Mouse (Mus musculus) limb, embryonic 13.5 days (tissue): ENCODE measurements around the gene Fcgr4. TPM values are rescaled to one million over a fixed set of nuclear protein-coding genes. Genes with fewer than 3 reads are reported as not detected.
"Not testable (repeated sequence)": the region's sequence is repeated elsewhere in the genome, so short reads cannot be mapped to it uniquely, and the experiment has no call there.

Source experiments
- ATAC-seq: fragments of 200-750 bp; cut with Nextera tagmentation; 2 replicates; pipeline ENCODE4 v1.8.0; 2017; ENCODE audit warnings: low read depth, moderate number of reproducible peaks, moderate TSS enrichment; ENCODE audit not compliant: low FRiP score
- H3K27ac ChIP-seq: fragments of 300-500 bp; sonication (generic); 2 replicates; pipeline ENCODE4 v1.5.1; 2015; ENCODE audit warnings: inconsistent platforms, mild to moderate bottlenecking, moderate library complexity
- H3K27me3 ChIP-seq: fragments of 300-500 bp; sonication (generic); 2 replicates; pipeline ENCODE4 v1.6.1; 2015; ENCODE audit warnings: mild to moderate bottlenecking, inconsistent platforms
- H3K36me3 ChIP-seq: fragments of 300-500 bp; sonication (generic); 2 replicates; pipeline ENCODE4 v1.6.1; 2015; ENCODE audit warnings: inconsistent platforms, mild to moderate bottlenecking, moderate library complexity
- H3K4me1 ChIP-seq: fragments of 300-500 bp; sonication (generic); 2 replicates; pipeline ENCODE4 v1.6.1; 2015; ENCODE audit warnings: inconsistent platforms
- H3K4me2 ChIP-seq: fragments of 300-500 bp; sonication (generic); replicated peaks from 2 replicates; pipeline ENCODE4 v1.6.1; 2015; ENCODE audit warnings: inconsistent platforms, mild to moderate bottlenecking, moderate library complexity
- H3K4me3 ChIP-seq: fragments of 300-500 bp; sonication (generic); 2 replicates; pipeline ENCODE4 v1.5.1; 2015; ENCODE audit warnings: moderate library complexity, mild to moderate bottlenecking, inconsistent platforms
- H3K9ac ChIP-seq: fragments of 300-500 bp; sonication (generic); 2 replicates; pipeline ENCODE4 v1.6.1; 2015; ENCODE audit warnings: mild to moderate bottlenecking, inconsistent platforms
- H3K9me3 ChIP-seq: fragments of 300-500 bp; sonication (generic); 2 replicates; pipeline ENCODE4 v1.6.1; 2016; ENCODE audit warnings: inconsistent platforms
- WGBS: fragments of 180-500 bp; shearing (Covaris S2); methylation state at CpG from one replicate; pipeline ENCODE4 v1.1.7; 2015; 5-methylcytosine and 5-hydroxymethylcytosine counted together
- polyA plus RNA-seq: library from polyadenylated mRNA; unstranded; fragments of >200 nt; fragmentation: Nextera tagmentation; extraction: Ambion mirVana; gene quantifications from 2 replicates; pipeline ENCODE4 v1.2.1, GENCODE M21; 2015

The Fcgr4 gene
- 0.34 and 0.64 TPM in 2 replicates for polyA plus RNA-seq

DNA sequence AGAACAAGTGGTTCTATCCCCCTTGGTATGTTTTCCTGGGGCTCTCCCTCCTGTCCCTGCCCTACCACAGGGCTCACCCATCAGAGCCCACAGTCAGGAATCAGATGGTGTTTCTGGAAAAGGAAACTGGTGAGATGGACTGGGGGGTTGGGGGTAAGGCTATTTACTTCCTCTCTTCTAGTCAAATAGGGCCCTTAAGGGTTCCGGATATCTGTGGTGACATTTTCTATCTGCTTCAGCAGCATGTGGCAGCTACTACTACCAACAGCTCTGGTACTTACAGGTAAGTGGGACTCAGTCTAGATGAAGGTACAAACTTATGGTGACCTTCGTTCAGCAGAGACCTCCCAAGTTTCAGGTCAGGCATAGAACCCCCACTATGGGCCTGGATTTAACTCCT is at the start of gene Fcgr4:
Gene Fcgr4 (plus strand): TSS at position 184 of the 400 bp plus-strand sequence.
- H3K4me2 ChIP-seq = no peak within 1 kb of the TSS
- no peak within 1 kb of the TSS for H3K9ac ChIP-seq
- ATAC-seq = no peak
- peaks cover 3% of the 10 kb centered on the region; the same call in 1 of the 2 replicates for H3K9me3 ChIP-seq
- H3K27ac ChIP-seq = no peak within 1 kb of the TSS
- 90% methylated on average over 2 of the region's 2 CpGs for WGBS
- H3K27me3 ChIP-seq = no peaks in the 10 kb centered on the region
- no peaks in the 10 kb centered on the region for H3K4me1 ChIP-seq
- H3K4me3 ChIP-seq = no peak within 1 kb of the TSS
- H3K36me3 ChIP-seq = no peaks in the 10 kb centered on the region

DNA sequence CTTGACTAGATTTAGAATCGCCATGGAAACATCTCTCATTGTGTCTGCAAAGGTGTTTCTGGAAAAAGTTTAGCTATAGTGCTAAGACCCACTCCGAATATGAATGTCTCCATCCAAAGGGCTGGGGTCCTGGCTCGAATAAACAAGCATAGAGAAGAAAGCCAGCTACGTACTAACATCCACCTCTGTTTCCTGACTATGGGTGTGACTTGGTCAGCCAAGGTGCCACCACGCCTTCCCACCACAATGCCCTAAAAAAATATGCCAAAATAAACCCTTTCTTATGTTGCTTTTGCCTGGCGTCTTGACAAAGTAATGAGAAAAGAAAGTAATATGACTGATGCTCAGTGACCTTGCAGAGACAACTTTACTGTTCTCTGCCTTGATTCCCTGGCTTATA is 46.2 kb upstream of the Fcgr4 start:
- no peaks in the 10 kb centered on the region for H3K9me3 ChIP-seq
- no peak overlapping the region for H3K4me3 ChIP-seq
- no peaks in the 10 kb centered on the region for H3K4me1 ChIP-seq
- H3K27me3 ChIP-seq = no peaks in the 10 kb centered on the region
- no peak overlapping the region for H3K27ac ChIP-seq
- no peak overlapping the region for H3K9ac ChIP-seq
- no peaks in the 10 kb centered on the region for H3K36me3 ChIP-seq
- H3K4me2 ChIP-seq = no peak overlapping the region
- ATAC-seq = no peak
- 82% methylated on average over 6 of the region's 6 CpGs for WGBS

DNA sequence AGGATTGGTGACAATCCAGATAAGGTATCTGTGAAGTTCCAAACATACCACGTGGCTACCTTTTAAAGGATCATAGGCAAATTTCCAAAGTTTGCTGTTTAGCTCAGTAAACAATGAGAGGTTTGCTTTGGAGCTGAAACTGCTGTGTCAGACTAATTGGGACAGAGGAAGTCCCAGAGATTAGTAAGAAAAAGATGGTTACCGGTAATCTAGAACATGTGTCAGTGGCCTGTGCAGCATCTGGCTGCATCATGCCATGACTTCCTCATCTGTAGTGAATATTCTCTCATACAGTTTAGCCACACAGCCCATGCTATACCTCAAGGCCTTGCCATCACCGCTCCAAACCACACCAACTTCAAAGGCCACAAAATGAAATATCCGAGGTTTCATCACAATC is 45.8 kb upstream of the Fcgr4 start:
- 74% methylated on average over 4 of the region's 4 CpGs for WGBS
- Histone ChIP-seq H3K9me3 (no peaks in the 10 kb centered on the region), H3K4me3 (no peak overlapping the region), H3K9ac (no peak overlapping the region), H3K4me1 (no peaks in the 10 kb centered on the region), H3K27ac (no peak overlapping the region), H3K4me2 (no peak overlapping the region), H3K27me3 (no peaks in the 10 kb centered on the region), H3K36me3 (no peaks in the 10 kb centered on the region)
- ATAC-seq = no peak

GRCm38 (mm10) chr1:170974171-170974570 is 44.5 kb upstream of the Fcgr4 start:
- H3K9me3 ChIP-seq = no peaks in the 10 kb centered on the region
- H3K4me2 ChIP-seq = no peak overlapping the region
- no peak overlapping the region for H3K4me3 ChIP-seq
- no peak overlapping the region for H3K9ac ChIP-seq
- ATAC-seq = no peak
- 85% methylated on average over 8 of the region's 8 CpGs for WGBS
- no peaks in the 10 kb centered on the region for H3K27me3 ChIP-seq
- no peaks in the 10 kb centered on the region for H3K4me1 ChIP-seq
- H3K27ac ChIP-seq = no peak overlapping the region
- H3K36me3 ChIP-seq = no peaks in the 10 kb centered on the region

DNA sequence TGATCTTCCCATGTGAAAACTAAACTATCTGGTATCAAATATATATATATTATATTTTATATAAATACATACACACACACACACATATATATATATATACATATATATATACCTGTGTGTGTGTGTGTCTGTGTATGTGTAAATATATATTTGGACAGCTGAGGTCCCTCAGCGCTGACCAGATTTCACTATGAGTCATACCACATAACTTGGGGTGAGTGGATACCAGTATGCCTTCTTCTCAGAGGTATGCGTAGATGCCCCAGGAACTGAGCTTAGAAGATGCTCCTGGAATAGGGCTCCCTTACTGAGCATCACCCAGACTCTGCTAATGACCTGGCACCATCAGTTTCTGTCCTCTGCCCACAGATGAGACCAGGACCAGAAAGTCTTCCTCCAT is 44.0 kb upstream of the Fcgr4 start:
- Histone ChIP-seq H3K36me3 (no peaks in the 10 kb centered on the region), H3K9me3 (no peaks in the 10 kb centered on the region), H3K4me1 (no peaks in the 10 kb centered on the region), H3K27ac (no peak overlapping the region), H3K4me3 (no peak overlapping the region), H3K9ac (no peak overlapping the region), H3K27me3 (no peaks in the 10 kb centered on the region), H3K4me2 (no peak overlapping the region)
- ATAC-seq = no peak
- WGBS = 98% methylated on average over 2 of the region's 2 CpGs

- not testable (repeated sequence) for H3K4me1 ChIP-seq, H3K9me3 ChIP-seq, H3K9ac ChIP-seq, H3K27me3 ChIP-seq, H3K27ac ChIP-seq, H3K4me3 ChIP-seq, ATAC-seq, H3K4me2 ChIP-seq, H3K36me3 ChIP-seq
- WGBS = 74% methylated on average over 2 of the region's 2 CpGs
Observed at GRCm38 (mm10) chr1:170975350-170975749, 43.4 kb upstream of the Fcgr4 start.

DNA sequence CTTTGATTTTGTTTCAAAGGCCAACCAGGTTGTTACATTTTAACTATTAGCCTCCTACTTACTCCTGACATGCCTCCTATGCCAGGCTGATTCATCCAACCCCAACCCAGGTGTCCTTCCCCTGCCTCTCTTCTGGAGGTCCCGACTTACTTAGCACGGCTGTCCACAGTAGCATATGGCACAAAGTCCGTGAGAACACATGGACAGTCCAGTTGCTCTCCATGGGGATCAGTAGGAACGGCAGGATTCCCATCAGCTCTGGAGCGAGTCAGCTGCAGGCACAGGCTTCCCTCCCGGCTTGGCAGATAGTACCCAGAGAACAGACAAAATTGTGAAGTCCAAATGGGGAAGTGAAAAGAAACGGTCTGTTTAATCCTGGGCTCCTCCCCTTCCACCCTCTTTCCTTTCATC is 43.0 kb upstream of the Fcgr4 start:
- Histone ChIP-seq H3K4me3 (no peak overlapping the region), H3K4me1 (no peaks in the 10 kb centered on the region), H3K4me2 (no peak overlapping the region), H3K9ac (no peak overlapping the region), H3K27me3 (no peaks in the 10 kb centered on the region), H3K27ac (no peak overlapping the region), H3K36me3 (no peaks in the 10 kb centered on the region), H3K9me3 (no peaks in the 10 kb centered on the region)
- 69% methylated on average over 7 of the region's 7 CpGs for WGBS
- ATAC-seq = no peak

- Histone ChIP-seq H3K27ac (no peak within 1 kb of the TSS), H3K4me1 (no peaks in the 10 kb centered on the region), H3K9ac (no peak within 1 kb of the TSS), H3K36me3 (no peaks in the 10 kb centered on the region), H3K27me3 (no peaks in the 10 kb centered on the region), H3K4me3 (no peak within 1 kb of the TSS), H3K9me3 (no peaks in the 10 kb centered on the region), H3K4me2 (no peak within 1 kb of the TSS)
- WGBS = 84% methylated on average over 5 of the region's 5 CpGs
- ATAC-seq = no peak
Observed at GRCm38 (mm10) chr1:170976447-170976846, 42.3 kb upstream of the Fcgr4 start, which contains the start of gene Fcgr2b. Gene Fcgr2b, minus strand, starts transcription at chr1:170976547.

DNA sequence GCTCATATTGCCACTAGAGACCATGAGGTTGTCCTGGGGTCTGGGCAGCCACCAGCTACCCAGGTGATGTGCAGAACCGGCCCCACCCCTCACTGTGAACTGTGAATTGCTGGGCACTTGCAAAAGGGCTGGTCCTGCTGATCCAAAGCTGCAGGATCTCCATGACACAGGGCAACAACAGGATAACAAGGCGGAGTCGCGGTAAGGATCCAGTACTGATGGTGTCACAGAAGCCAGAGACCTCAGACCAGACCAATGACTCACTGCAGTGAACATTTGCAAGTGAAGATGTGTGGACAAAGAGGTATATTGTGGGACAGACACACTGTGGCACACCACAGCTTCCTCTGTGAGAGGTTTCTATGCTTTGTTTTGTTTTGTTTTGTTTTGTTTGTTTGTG is 40.1 kb upstream of the Fcgr4 start:
- Histone ChIP-seq H3K9me3 (no peaks in the 10 kb centered on the region), H3K27me3 (no peaks in the 10 kb centered on the region), H3K4me3 (no peak overlapping the region), H3K9ac (no peak overlapping the region), H3K27ac (no peak overlapping the region), H3K36me3 (no peaks in the 10 kb centered on the region), H3K4me2 (no peak overlapping the region), H3K4me1 (no peaks in the 10 kb centered on the region)
- WGBS = 78% methylated on average over 4 of the region's 4 CpGs
- no peak for ATAC-seq

- WGBS = 83% methylated on average over 1 of the region's 1 CpGs
- H3K9me3 ChIP-seq, H3K4me2 ChIP-seq, H3K9ac ChIP-seq, H3K27ac ChIP-seq, H3K36me3 ChIP-seq, H3K4me1 ChIP-seq, H3K4me3 ChIP-seq, H3K27me3 ChIP-seq, ATAC-seq: not testable (repeated sequence)
Observed at GRCm38 (mm10) chr1:170981679-170982078, 37.0 kb upstream of the Fcgr4 start.

- Histone ChIP-seq H3K9me3 (no peaks in the 10 kb centered on the region), H3K4me2 (no peak overlapping the region), H3K9ac (no peak overlapping the region), H3K4me1 (no peaks in the 10 kb centered on the region), H3K36me3 (no peaks in the 10 kb centered on the region), H3K27ac (no peak overlapping the region), H3K4me3 (no peak overlapping the region), H3K27me3 (0 out of 2 replicates have a peak, but pooled peaks cover 3% of the 10 kb centered on the region)
- ATAC-seq = no peak
- WGBS = 77% methylated on average over 2 of the region's 2 CpGs
Observed at GRCm38 (mm10) chr1:170982301-170982700, 36.4 kb upstream of the Fcgr4 start.

DNA sequence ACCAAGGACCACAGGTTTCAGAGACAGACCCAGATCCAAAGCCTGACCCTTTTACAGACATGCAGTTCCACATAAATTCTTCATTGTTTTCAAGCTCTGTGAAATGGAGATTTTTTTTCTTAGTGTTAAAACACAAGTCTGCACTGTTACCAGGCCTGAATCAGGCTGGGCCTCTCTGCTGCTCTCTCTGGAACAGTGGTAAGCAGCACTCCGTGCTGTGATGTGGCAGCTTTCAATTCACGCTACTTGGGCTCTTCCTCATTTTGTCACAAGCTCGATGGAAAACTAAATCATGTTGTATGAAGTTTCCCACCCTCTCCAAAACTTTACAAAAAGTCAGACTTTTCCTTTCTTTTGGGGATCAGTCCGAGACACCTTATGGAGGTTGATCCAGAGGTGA is 35.7 kb upstream of the Fcgr4 start:
- no peaks in the 10 kb centered on the region for H3K4me1 ChIP-seq
- H3K9me3 ChIP-seq = no peaks in the 10 kb centered on the region
- WGBS = 83% methylated on average over 4 of the region's 4 CpGs
- H3K9ac ChIP-seq = no peak overlapping the region
- H3K4me2 ChIP-seq = no peak overlapping the region
- no peaks in the 10 kb centered on the region for H3K36me3 ChIP-seq
- H3K27me3 ChIP-seq = 0 out of 2 replicates have a peak, but pooled peaks cover 3% of the 10 kb centered on the region
- no peak overlapping the region for H3K27ac ChIP-seq
- no peak for ATAC-seq
- H3K4me3 ChIP-seq = no peak overlapping the region

GRCm38 (mm10) chr1:170985092-170985491 is 33.6 kb upstream of the Fcgr4 start:
- no peak overlapping the region for H3K27ac ChIP-seq
- no peak overlapping the region for H3K9ac ChIP-seq
- H3K4me1 ChIP-seq = no peaks in the 10 kb centered on the region
- H3K4me3 ChIP-seq = no peak overlapping the region
- no peak for ATAC-seq
- 80% methylated on average over 3 of the region's 3 CpGs for WGBS
- 0 out of 2 replicates have a peak, but pooled peaks cover 3% of the 10 kb centered on the region for H3K27me3 ChIP-seq
- no peaks in the 10 kb centered on the region for H3K9me3 ChIP-seq
- H3K4me2 ChIP-seq = no peak overlapping the region
- no peaks in the 10 kb centered on the region for H3K36me3 ChIP-seq
